Mouse (Mus musculus) CH12.LX (cell line): ENCODE measurements at regions not wholly inside any gene's neighbourhood (a gene's known extent, or its start where the extent isn't known, plus 50 kb on each side); places are given as distances from the start of the nearest gene placed in this dataset.
A peak's percentile ranks its signal among the peaks of the same experiment; 100 is the strongest.

Experiments
- DNase-seq: peaks from one replicate; pipeline ENCODE4 v3.0.0-alpha.2; 2013; ENCODE audit errors: extremely low read depth
- H3K27ac ChIP-seq: 2 replicates; pipeline ENCODE4 v1.5.1; 2012; ENCODE audit warnings: low read depth, mild to moderate bottlenecking, control low read depth, moderate library complexity; ENCODE audit not compliant: insufficient read depth
- H3K27me3 ChIP-seq: replicated peaks from 2 replicates; pipeline ENCODE3; 2012; ENCODE audit warnings: inconsistent platforms
- H3K36me3 ChIP-seq, 2 experiments: replicated peaks in 1 of 2; 2 replicates each; pipeline versions ENCODE3 to v1.6.1; 2012; ENCODE audit warnings: inconsistent platforms in 1 of 2, low read length in 1 of 2, mild to moderate bottlenecking in 1 of 2, mixed read lengths in 1 of 2, moderate library complexity in 1 of 2; ENCODE audit not compliant: control insufficient read depth in 1 of 2, insufficient read depth in 1 of 2
- H3K4me1 ChIP-seq, 2 experiments: 2 replicates each; pipeline ENCODE4 v1.6.1; 2012; ENCODE audit warnings: inconsistent platforms in 1 of 2, moderate library complexity in 1 of 2; ENCODE audit not compliant: insufficient read depth in 2 of 2, control insufficient read depth in 1 of 2
- H3K4me2 ChIP-seq: 2 replicates; pipeline ENCODE4 v1.6.1; 2012; ENCODE audit warnings: low read depth, mild to moderate bottlenecking, control low read depth; ENCODE audit not compliant: poor library complexity, insufficient read depth, severe bottlenecking
- H3K4me3 ChIP-seq, 3 experiments: fragments of 150-350 bp in 1 of 3; sonication (generic) in 1 of 3; replicated peaks in 1 of 3; 2 replicates each; pipeline versions ENCODE3 to v1.5.1; 2011 to 2012; ENCODE audit warnings: low read depth in 2 of 3, low read length in 2 of 3, mild to moderate bottlenecking in 2 of 3, moderate library complexity in 2 of 3, control low read depth in 1 of 3, improper control_type of control experiment in 1 of 3, inconsistent platforms in 1 of 3, mixed read lengths in 1 of 3; ENCODE audit not compliant: poor library complexity in 1 of 3
- H3K79me2 ChIP-seq: replicated peaks from 2 replicates; pipeline ENCODE4 v1.6.1; 2012; ENCODE audit warnings: mild to moderate bottlenecking, moderate library complexity; ENCODE audit not compliant: control insufficient read depth, poor library complexity, insufficient read depth, severe bottlenecking; ENCODE audit errors: extremely low read depth
- H3K9ac ChIP-seq: 2 replicates; pipeline ENCODE4 v1.6.1; 2012; ENCODE audit warnings: low read depth, mild to moderate bottlenecking, control low read depth, moderate library complexity; ENCODE audit not compliant: insufficient read depth
- H3K9me3 ChIP-seq: replicated peaks from 2 replicates; pipeline ENCODE3; 2012; ENCODE audit warnings: low read length, inconsistent platforms, mixed read lengths
- BHLHE40 ChIP-seq: IDR thresholded peaks from 2 replicates; pipeline ENCODE4 v1.6.1; 2011; ENCODE audit warnings: mild to moderate bottlenecking, low read depth, low read length, improper control_type of control experiment
- CHD2 ChIP-seq: IDR thresholded peaks from 2 replicates; pipeline ENCODE4 v1.6.1; 2011; ENCODE audit warnings: low read length, improper control_type of control experiment
- CTCF ChIP-seq, 2 experiments: IDR thresholded peaks in 1 of 2; conservative IDR thresholded peaks in 1 of 2; 2 replicates each; pipeline ENCODE4 v1.5.1; 2011 to 2012; ENCODE audit warnings: low read depth in 2 of 2, low read length in 2 of 2, improper control_type of control experiment in 1 of 2, inconsistent platforms in 1 of 2, mild to moderate bottlenecking in 1 of 2, moderate library complexity in 1 of 2
- ETS1 ChIP-seq: conservative IDR thresholded peaks from 2 replicates; pipeline ENCODE4 v1.6.1; 2012; ENCODE audit warnings: low read depth, mild to moderate bottlenecking, inconsistent platforms, low read length, improper control_type of control experiment, moderate library complexity
- IRF4 ChIP-seq: IDR thresholded peaks from 2 replicates; pipeline ENCODE4 v1.6.1; 2014; ENCODE audit warnings: low read depth, mild to moderate bottlenecking, inconsistent platforms, low read length, improper control_type of control experiment
- JUND ChIP-seq: conservative IDR thresholded peaks from 2 replicates; pipeline ENCODE4 v1.6.1; 2011; ENCODE audit warnings: low read depth, low read length, improper control_type of control experiment
- KAT2A ChIP-seq: IDR thresholded peaks from 2 replicates; pipeline ENCODE4 v1.6.1; 2012; ENCODE audit warnings: low read length, improper control_type of control experiment, inconsistent platforms; ENCODE audit not compliant: insufficient replicate concordance
- MEF2A ChIP-seq: IDR thresholded peaks from 2 replicates; pipeline ENCODE4 v1.6.1; 2014; ENCODE audit warnings: low read depth, mild to moderate bottlenecking, inconsistent platforms, low read length, improper control_type of control experiment, borderline replicate concordance
- NELFE ChIP-seq: IDR thresholded peaks from 2 replicates; pipeline ENCODE4 v1.6.1; 2011; ENCODE audit warnings: low read depth, low read length, improper control_type of control experiment
- SMC3 ChIP-seq: IDR thresholded peaks from 2 replicates; pipeline ENCODE4 v1.6.1; 2011; ENCODE audit warnings: low read depth, low read length, improper control_type of control experiment
- TBP ChIP-seq: conservative IDR thresholded peaks from 2 replicates; pipeline ENCODE4 v1.6.1; 2011; ENCODE audit warnings: low read depth, low read length, improper control_type of control experiment
- TCF12 ChIP-seq: IDR thresholded peaks from 2 replicates; pipeline ENCODE4 v1.6.1; 2014; ENCODE audit warnings: low read depth, mild to moderate bottlenecking, inconsistent platforms, low read length, improper control_type of control experiment
- ZC3H11A ChIP-seq: IDR thresholded peaks from 2 replicates; pipeline ENCODE4 v1.6.1; 2012; ENCODE audit warnings: low read depth, mild to moderate bottlenecking, inconsistent platforms, low read length, improper control_type of control experiment
- ZKSCAN1 ChIP-seq: IDR thresholded peaks from 2 replicates; pipeline ENCODE4 v1.6.1; 2012; ENCODE audit warnings: low read depth, inconsistent platforms, low read length, improper control_type of control experiment, borderline replicate concordance
- ZNF384 ChIP-seq: IDR thresholded peaks from 2 replicates; pipeline ENCODE4 v1.6.1; 2012; ENCODE audit warnings: low read depth, low read length, improper control_type of control experiment, inconsistent platforms
- dilution Hi-C: fragments of 300-500 bp; cut with MboI; formaldehyde crosslinking; loops from 2 replicates; pipeline ENCODE4 v1.14.3; 2020; ENCODE audit warnings: low sequenced_read_pairs; ENCODE audit not compliant: extremely low pct_unique_long_range_greater_than_20kb, extremely low pct_ligation_motif_present
- in situ Hi-C: fragments of 300-500 bp; cut with MboI; formaldehyde crosslinking; loops from 3 replicates; pipeline ENCODE4 v1.14.3; 2019; ENCODE audit warnings: low sequenced_read_pairs, low pct_ligation_motif_present, low pct_unique_long_range_greater_than_20kb, mixed read lengths

GRCm38 (mm10) chr13:31082448-31083140 is 108.6 kb downstream of the Gm5447 start:
- Histone ChIP-seq H3K9me3 (no peaks in the 10 kb centered on the region), H3K4me3 (no peak overlapping the region), H3K4me1 (peaks cover 0 to 13% of the 10 kb centered on the region in 2 experiments; a peak in 2 of 4 replicates), H3K36me3 (no peaks in the 10 kb centered on the region), H3K27ac (no peak overlapping the region), H3K4me2 (peak overlapping the region; percentile 39; the same call in 1 of the 2 replicates), H3K9ac (no peak overlapping the region), H3K79me2 (no peaks in the 10 kb centered on the region), H3K27me3 (no peaks in the 10 kb centered on the region)
- dilution Hi-C loops (no loop called here), in situ Hi-C loops (loop anchor here (10.0 kb wide), 1 partner anchor 542 kb away; the partner anchor contains the start of gene Foxf2)
- TF ChIP-seq ZNF384 (peak; percentile 90), ZKSCAN1 (no peak), ETS1 (no peak), KAT2A (no peak), CTCF (conservative IDR thresholded peaks at IDR 0.05 in 1 of 2, IDR thresholded peaks at IDR 0.05 in 1 of 2; ENCODE audit: low read depth in 2 of 2, low read length in 2 of 2) (peak; percentile 68 to 94), SMC3 (peak; percentile 97), BHLHE40 (no peak), ZC3H11A (peak; percentile 96), IRF4 (peak; percentile 28; the same call in 1 of the 2 replicates)
- DNase-seq, result peak; percentile 88

- Histone ChIP-seq H3K4me1 (peaks cover 0 to 5% of the 10 kb centered on the region in 2 experiments; a peak in 2 of 4 replicates), H3K27ac (no peak overlapping the region), H3K9me3 (no peaks in the 10 kb centered on the region), H3K4me3 (no peak overlapping the region), H3K36me3 (no peaks in the 10 kb centered on the region)
- DNase-seq, result no peak
- TF ChIP-seq TBP, result no peak
- no peak for TF ChIP-seq MEF2A
- TF ChIP-seq NELFE, result no peak
- TF ChIP-seq TCF12, result no peak
- TF ChIP-seq JUND, result no peak
- TF ChIP-seq ZKSCAN1, result no peak
- TF ChIP-seq CHD2, result no peak
- TF ChIP-seq, all 38 proteins: peak for 0
- no peaks in the 10 kb centered on the region for H3K79me2 ChIP-seq
- H3K9ac ChIP-seq, result no peak overlapping the region
- H3K4me2 ChIP-seq, result no peak overlapping the region
- no peaks in the 10 kb centered on the region for H3K27me3 ChIP-seq
- in situ Hi-C loops (no loop called here), dilution Hi-C loops (no loop called here)
Observed at GRCm38 (mm10) chr13:31101051-31101450, 127.0 kb downstream of the Gm5447 start.
